8 mouse cellular contexts compared by ENCODE assay signal in genomic region chr1:159163113-159163885, GRCm38 (mm10).
DNase-seq lines count a peak whose midpoint lies in the region; ATAC-seq lines count a peak whose summit lies in the region.

No protein-coding gene starts in this region.

- ATAC-seq in stomach, embryonic 16.5 days (ENCODE audit: insufficient read depth, low FRiP score), result peak; percentile 64
- ATAC-seq in midbrain, embryonic 15.5 days (replicated peaks), result no peak

- peak; percentile 13 to 42 for DNase-seq in cerebellum, postnatal 14 days
- DNase-seq in cerebellum, adult 11-12 months, result no peak
- peak; percentile 34 for DNase-seq in ovary, postnatal 36 days (ENCODE audit: low spot score)
- DNase-seq in ovary, postnatal 14 days (ENCODE audit: low spot score), result no peak
- peak; percentile 10 to 20 for DNase-seq in kidney, postnatal 4 days
- DNase-seq in MN1 (ENCODE audit: low spot score), result no peak

- no peak overlapping the region for H3K9ac ChIP-seq in stomach, embryonic 16.5 days (ENCODE audit: low read length)
- H3K9ac ChIP-seq in midbrain, embryonic 15.5 days, result no peak overlapping the region

- H3K4me3 ChIP-seq in stomach, embryonic 16.5 days (replicated peaks; ENCODE audit: low read length), result no peak overlapping the region
- H3K4me3 ChIP-seq in midbrain, embryonic 15.5 days, result no peak overlapping the region

- no peaks in the 10 kb centered on the region for H3K36me3 ChIP-seq in stomach, embryonic 16.5 days (ENCODE audit: control insufficient read depth, insufficient read depth, low read length)
- H3K36me3 ChIP-seq in midbrain, embryonic 15.5 days (replicated peaks), result no peaks in the 10 kb centered on the region

- peak overlapping the region; percentile 2; the same call in 1 of the 2 replicates for H3K4me2 ChIP-seq in stomach, embryonic 16.5 days (ENCODE audit: low read depth, low read length)
- no peak overlapping the region for H3K4me2 ChIP-seq in midbrain, embryonic 15.5 days

- H3K27me3 ChIP-seq in stomach, embryonic 16.5 days (ENCODE audit: control insufficient read depth, insufficient read depth, low read length), result no peaks in the 10 kb centered on the region
- H3K27me3 ChIP-seq in midbrain, embryonic 15.5 days (replicated peaks), result no peaks in the 10 kb centered on the region

- H3K4me1 ChIP-seq in stomach, embryonic 16.5 days (ENCODE audit: control insufficient read depth, insufficient read depth, low read length), result no peaks in the 10 kb centered on the region
- no peaks in the 10 kb centered on the region for H3K4me1 ChIP-seq in midbrain, embryonic 15.5 days

- no peaks in the 10 kb centered on the region for H3K9me3 ChIP-seq in stomach, embryonic 16.5 days (replicated peaks; ENCODE audit: control insufficient read depth, low read length)
- no peaks in the 10 kb centered on the region for H3K9me3 ChIP-seq in midbrain, embryonic 15.5 days

- peak overlapping the region; percentile 60 for H3K27ac ChIP-seq in stomach, embryonic 16.5 days (ENCODE audit: low read length)
- no peak overlapping the region for H3K27ac ChIP-seq in midbrain, embryonic 15.5 days

- WGBS in stomach, embryonic 16.5 days, result 22% methylated on average over 4 of the region's 4 CpGs
- 60% methylated on average over 4 of the region's 4 CpGs for WGBS in midbrain, embryonic 15.5 days

Comparison
In these comparisons a context has a peak if more than half of its experiments do, and no peak if none do; other contexts are left out.
1. DNase-seq: peak in cerebellum, postnatal 14 days (2 of 2), ovary, postnatal 36 days (single experiment) and kidney, postnatal 4 days (2 of 2); none in cerebellum, adult 11-12 months (single experiment), ovary, postnatal 14 days (single experiment) and MN1 (single experiment).